Mouse (Mus musculus) small intestine, adult 2 months (tissue): ENCODE data around the gene 1700009N14Rik.

Experiments used
- CTCF ChIP-seq: fragments of 200-500 bp; IDR thresholded peaks from 2 replicates; pipeline ENCODE4 v1.5.1; 2012; ENCODE audit warnings: low read depth, mild to moderate bottlenecking, control low read depth, inconsistent platforms, low read length, moderate library complexity, mixed read lengths; ENCODE audit not compliant: insufficient replicate concordance, insufficient read length; ENCODE audit errors: extremely low read depth
- POLR2A ChIP-seq: fragments of 200-500 bp; IDR thresholded peaks from 2 replicates; pipeline ENCODE4 v1.6.1; 2012; ENCODE audit warnings: low read depth, mild to moderate bottlenecking, control low read depth, inconsistent platforms, low read length, moderate library complexity

- TF ChIP-seq POLR2A (no peak), CTCF (no peak)
Observed at GRCm38 (mm10) chr4:39474291-39474690, 24.2 kb downstream of the 1700009N14Rik start.
